ENCODE assay signal across 16 mouse cellular contexts in the genomic region with DNA sequence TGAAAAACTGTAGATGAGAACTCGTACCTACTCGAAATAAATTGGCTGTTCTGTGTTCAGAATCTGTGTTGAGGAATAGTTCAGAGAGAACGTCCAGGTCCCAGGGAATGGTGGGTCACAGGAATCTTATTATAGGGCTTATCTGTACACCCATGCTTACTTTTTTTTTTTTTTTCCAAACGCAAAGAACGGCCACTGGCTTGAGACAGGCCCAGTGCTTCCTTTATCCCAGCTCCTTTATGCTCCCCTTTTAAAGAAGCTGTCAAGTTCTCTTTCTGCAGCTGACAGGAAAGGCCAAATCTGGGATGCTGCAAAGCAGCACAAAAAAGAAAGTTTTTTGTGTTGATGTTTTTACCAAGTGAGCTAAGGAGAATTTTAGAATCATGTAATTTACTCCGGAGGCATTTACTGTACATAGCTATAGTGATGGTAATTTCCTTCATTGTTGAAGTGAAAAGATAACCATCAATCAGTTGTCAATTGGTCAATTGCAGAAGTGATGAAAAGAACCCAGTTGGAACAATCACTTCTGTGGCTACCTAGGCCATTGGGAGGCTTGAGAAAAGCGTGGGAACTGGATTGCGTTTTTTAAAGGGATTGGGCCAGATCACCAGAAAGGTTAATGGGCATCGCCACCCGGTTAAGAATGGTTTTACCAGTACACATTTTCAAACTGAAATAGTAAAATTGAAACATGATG.
A peak's percentile ranks its signal among the peaks of the same experiment; 100 is the strongest.
DNase-seq lines count a peak whose midpoint lies in the region; ATAC-seq and TF ChIP-seq lines count a peak whose summit lies in the region.
"Had no signal": no experiment of that assay in that cellular context is flagged by ENCODE, and none has a peak within 500 bp of the region (broad histone marks: within the 10 kb centered on the region; RNA-seq: fewer than 3 reads in every experiment).

No protein-coding gene starts in this region.

- no peak for TF ChIP-seq CTCF in forebrain, postnatal 0 days (IDR thresholded peaks at IDR 0.05; ENCODE audit: low read depth)

- ATAC-seq in forebrain, postnatal 0 days, result no peak
- ATAC-seq in forebrain, embryonic 15.5 days (replicated peaks), result peak; percentile 29; the same call in 1 of the 2 replicates
- ATAC-seq in midbrain, embryonic 13.5 days, result no peak
- ATAC-seq: inflammation-experienced regulatory T-cells, adult 6 months had no signal

- DNase-seq in forebrain, embryonic 10.5 days (ENCODE audit: extremely low spot score, low spot score), result no peak
- DNase-seq in forebrain, postnatal 0 days, result no peak
- peak; percentile 29 for DNase-seq in ZHBTc4 (ENCODE audit: low read depth, low spot score)
- no peak for DNase-seq in kidney, postnatal 10 days
- no peak for DNase-seq in heart, embryonic 10.5 days (ENCODE audit: low spot score)
- DNase-seq in gastrocnemius, postnatal 36 days, result no peak
- DNase-seq: adrenal gland, adult 2 months; cerebellum, adult 9-11 months had no signal

- no peak overlapping the region for H3K4me2 ChIP-seq in forebrain, postnatal 0 days (ENCODE audit: low read depth)
- H3K4me2 ChIP-seq in forebrain, embryonic 15.5 days (replicated peaks), result no peak overlapping the region
- no peak overlapping the region for H3K4me2 ChIP-seq in midbrain, embryonic 13.5 days (replicated peaks)
- H3K4me2 ChIP-seq: embryonic facial prominence, embryonic 13.5 days; heart, embryonic 15.5 days; lung, embryonic 15.5 days had no signal

- no peaks in the 10 kb centered on the region for H3K36me3 ChIP-seq in forebrain, embryonic 10.5 days (replicated peaks)
- H3K36me3 ChIP-seq in forebrain, postnatal 0 days (ENCODE audit: insufficient read depth), result no peaks in the 10 kb centered on the region
- no peaks in the 10 kb centered on the region for H3K36me3 ChIP-seq in forebrain, embryonic 15.5 days
- no peaks in the 10 kb centered on the region for H3K36me3 ChIP-seq in midbrain, embryonic 13.5 days
- H3K36me3 ChIP-seq in heart, embryonic 10.5 days, result no peaks in the 10 kb centered on the region
- H3K36me3 ChIP-seq: embryonic facial prominence, embryonic 13.5 days; heart, embryonic 15.5 days; lung, embryonic 15.5 days had no signal

- no peak overlapping the region for H3K9ac ChIP-seq in forebrain, postnatal 0 days
- no peak overlapping the region for H3K9ac ChIP-seq in forebrain, embryonic 15.5 days (replicated peaks)
- no peak overlapping the region for H3K9ac ChIP-seq in midbrain, embryonic 13.5 days (replicated peaks)
- H3K9ac ChIP-seq: embryonic facial prominence, embryonic 13.5 days; heart, embryonic 15.5 days; lung, embryonic 15.5 days had no signal

- no peaks in the 10 kb centered on the region for H3K9me3 ChIP-seq in forebrain, embryonic 10.5 days
- H3K9me3 ChIP-seq in forebrain, postnatal 0 days (ENCODE audit: low read length), result no peaks in the 10 kb centered on the region
- H3K9me3 ChIP-seq in forebrain, embryonic 15.5 days, result no peaks in the 10 kb centered on the region
- no peaks in the 10 kb centered on the region for H3K9me3 ChIP-seq in midbrain, embryonic 13.5 days
- H3K9me3 ChIP-seq in heart, embryonic 10.5 days, result no peaks in the 10 kb centered on the region
- H3K9me3 ChIP-seq: embryonic facial prominence, embryonic 13.5 days; heart, embryonic 15.5 days; lung, embryonic 15.5 days had no signal

- WGBS in forebrain, embryonic 10.5 days, result 39% methylated on average over 10 of the region's 10 CpGs
- WGBS in forebrain, postnatal 0 days, result 22% methylated on average over 10 of the region's 10 CpGs
- WGBS in forebrain, embryonic 15.5 days, result 17% methylated on average over 10 of the region's 10 CpGs
- 12% methylated on average over 10 of the region's 10 CpGs for WGBS in midbrain, embryonic 13.5 days
- 64% methylated on average over 10 of the region's 10 CpGs for WGBS in heart, embryonic 10.5 days

- H3K27me3 ChIP-seq in forebrain, embryonic 10.5 days (ENCODE audit: poor library complexity, severe bottlenecking), result no peaks in the 10 kb centered on the region
- H3K27me3 ChIP-seq in forebrain, postnatal 0 days (ENCODE audit: insufficient read depth, low read length), result no peaks in the 10 kb centered on the region
- H3K27me3 ChIP-seq in forebrain, embryonic 15.5 days, result no peaks in the 10 kb centered on the region
- H3K27me3 ChIP-seq in midbrain, embryonic 13.5 days, result no peaks in the 10 kb centered on the region
- H3K27me3 ChIP-seq in heart, embryonic 10.5 days (ENCODE audit: insufficient read depth, poor library complexity, severe bottlenecking), result no peaks in the 10 kb centered on the region
- H3K27me3 ChIP-seq: embryonic facial prominence, embryonic 13.5 days; heart, embryonic 15.5 days; lung, embryonic 15.5 days; megakaryocyte, embryonic 14.5 days had no signal

- peak overlapping the region; percentile 90 for H3K27ac ChIP-seq in forebrain, embryonic 10.5 days
- H3K27ac ChIP-seq in forebrain, postnatal 0 days (ENCODE audit: low read depth, low read length), result no peak overlapping the region
- H3K27ac ChIP-seq in forebrain, embryonic 15.5 days (replicated peaks), result peak overlapping the region; percentile 28
- 0 out of 2 replicates have a peak overlapping the region, but pooled peaks have one; percentile 14 for H3K27ac ChIP-seq in midbrain, embryonic 13.5 days
- H3K27ac ChIP-seq in heart, embryonic 10.5 days, result no peak overlapping the region
- H3K27ac ChIP-seq: embryonic facial prominence, embryonic 13.5 days; heart, embryonic 15.5 days; lung, embryonic 15.5 days had no signal

- peaks cover 61% of the 10 kb centered on the region for H3K4me1 ChIP-seq in forebrain, embryonic 10.5 days
- H3K4me1 ChIP-seq in forebrain, postnatal 0 days (ENCODE audit: insufficient read depth), result no peaks in the 10 kb centered on the region
- peaks cover 47% of the 10 kb centered on the region for H3K4me1 ChIP-seq in forebrain, embryonic 15.5 days
- peaks cover 35% of the 10 kb centered on the region for H3K4me1 ChIP-seq in midbrain, embryonic 13.5 days (replicated peaks)
- no peaks in the 10 kb centered on the region for H3K4me1 ChIP-seq in heart, embryonic 10.5 days
- H3K4me1 ChIP-seq: heart, embryonic 15.5 days; lung, embryonic 15.5 days; megakaryocyte, embryonic 14.5 days had no signal

- intact Hi-C loops in gastrocnemius, postnatal 36 days (cut with DNase I), result no loop called here

- H3K4me3 ChIP-seq in forebrain, embryonic 10.5 days, result no peak overlapping the region
- H3K4me3 ChIP-seq in forebrain, postnatal 0 days (ENCODE audit: low read depth, low read length), result no peak overlapping the region
- no peak overlapping the region for H3K4me3 ChIP-seq in forebrain, embryonic 15.5 days
- no peak overlapping the region for H3K4me3 ChIP-seq in midbrain, embryonic 13.5 days (replicated peaks)
- H3K4me3 ChIP-seq in heart, embryonic 10.5 days, result no peak overlapping the region
- H3K4me3 ChIP-seq: embryonic facial prominence, embryonic 13.5 days; heart, embryonic 15.5 days; layer of hippocampus, adult 2 months; lung, embryonic 15.5 days; megakaryocyte, embryonic 14.5 days had no signal

Comparison
In these comparisons a context has a peak if more than half of its experiments do, and no peak if none do; other contexts are left out.
1. H3K27ac ChIP-seq: peak in forebrain, embryonic 10.5 days (single experiment), forebrain, embryonic 15.5 days (single experiment) and midbrain, embryonic 13.5 days (single experiment); none in forebrain, postnatal 0 days (single experiment) and heart, embryonic 10.5 days (single experiment).